Comparison of ENCODE assay signal across 8 mouse cellular contexts in genomic region chr13:34088201-34088649, GRCm38 (mm10). TPM values are rescaled to one million over a fixed set of nuclear protein-coding genes. Genes with fewer than 3 reads are reported as not detected.
DNase-seq lines count a peak whose midpoint lies in the region; ATAC-seq and TF ChIP-seq lines count a peak whose summit lies in the region.
"Not testable (repeated sequence)": the region's sequence is repeated elsewhere in the genome, so short reads cannot be mapped to it uniquely, and the experiment has no call there.

No protein-coding gene starts in this region.

- peak; percentile 73 for DNase-seq in 3T3-L1 (ENCODE audit: low read depth, low spot score)
- not testable (repeated sequence) for DNase-seq in forebrain, embryonic 10.5 days (ENCODE audit: extremely low spot score, low spot score); intestine, embryonic 14.5 days (ENCODE audit: low spot score)

- not testable (repeated sequence) for H3K36me3 ChIP-seq in forebrain, embryonic 10.5 days (replicated peaks); heart, embryonic 15.5 days; intestine, embryonic 14.5 days (ENCODE audit: control insufficient read depth, insufficient read depth, low read length); macrophage (ENCODE audit: inconsistent target); midbrain, embryonic 16.5 days (ENCODE audit: control insufficient read depth, insufficient read depth, low read length); stomach, embryonic 15.5 days

- not testable (repeated sequence) for TF ChIP-seq CTCF in bone marrow macrophage, adult 2 months (IDR thresholded peaks at IDR 0.05; ENCODE audit: low read depth, low read length)

- not testable (repeated sequence) for H3K9ac ChIP-seq in heart, embryonic 15.5 days; intestine, embryonic 14.5 days (ENCODE audit: low read length); stomach, embryonic 15.5 days
- H3K9ac ChIP-seq in midbrain, embryonic 16.5 days (ENCODE audit: low read depth, low read length): peak overlapping the region; percentile 38; the same call in 1 of the 2 replicates

- H3K4me3 ChIP-seq in bone marrow macrophage, adult 2 months (ENCODE audit: insufficient read depth, low read length); forebrain, embryonic 10.5 days; heart, embryonic 15.5 days; intestine, embryonic 14.5 days (ENCODE audit: low read depth, low read length); macrophage (ENCODE audit: inconsistent target); midbrain, embryonic 16.5 days (ENCODE audit: low read depth, low read length); stomach, embryonic 15.5 days (replicated peaks): not testable (repeated sequence)

- TF ChIP-seq POLR2A in bone marrow macrophage, adult 2 months (IDR thresholded peaks at IDR 0.05; ENCODE audit: borderline replicate concordance, low read depth, low read length): not testable (repeated sequence)

- not testable (repeated sequence) for H3K27me3 ChIP-seq in forebrain, embryonic 10.5 days (ENCODE audit: poor library complexity, severe bottlenecking); heart, embryonic 15.5 days; intestine, embryonic 14.5 days (replicated peaks; ENCODE audit: control insufficient read depth, insufficient read depth, low read length); midbrain, embryonic 16.5 days (ENCODE audit: control insufficient read depth, insufficient read depth, low read depth, low read length); stomach, embryonic 15.5 days (replicated peaks)

- 78% methylated on average over 5 of the region's 5 CpGs for WGBS in forebrain, embryonic 10.5 days
- WGBS in heart, embryonic 15.5 days: 54% methylated on average over 5 of the region's 5 CpGs
- 58% methylated on average over 5 of the region's 5 CpGs for whole genome bisulfite sequencing in intestine, embryonic 14.5 days
- WGBS in macrophage (ENCODE audit: missing documents): 27% methylated on average over 2 of the region's 5 CpGs
- 32% methylated on average over 5 of the region's 5 CpGs for WGBS in midbrain, embryonic 16.5 days
- 51% methylated on average over 5 of the region's 5 CpGs for WGBS in stomach, embryonic 15.5 days

- 0 out of 2 replicates have a peak, but pooled peaks have one; percentile 22 for ATAC-seq in heart, embryonic 15.5 days (replicated peaks; ENCODE audit: insufficient number of reproducible peaks, insufficient read depth, low FRiP score, low read depth)
- ATAC-seq in intestine, embryonic 14.5 days (replicated peaks; ENCODE audit: low FRiP score, low TSS enrichment, low read depth); stomach, embryonic 15.5 days (ENCODE audit: insufficient read depth, low FRiP score, low read depth): not testable (repeated sequence)
- ATAC-seq in midbrain, embryonic 16.5 days: peak; percentile 53

- not testable (repeated sequence) for H3K9me3 ChIP-seq in forebrain, embryonic 10.5 days; heart, embryonic 15.5 days (replicated peaks); intestine, embryonic 14.5 days (ENCODE audit: control insufficient read depth, low read length); midbrain, embryonic 16.5 days (replicated peaks; ENCODE audit: control insufficient read depth, low read length, poor library complexity, severe bottlenecking); stomach, embryonic 15.5 days

- not testable (repeated sequence) for H3K4me2 ChIP-seq in heart, embryonic 15.5 days; intestine, embryonic 14.5 days (ENCODE audit: low read length); stomach, embryonic 15.5 days
- peak overlapping the region; percentile 49 for H3K4me2 ChIP-seq in midbrain, embryonic 16.5 days (ENCODE audit: low read length)

- peak overlapping the region; percentile 90 for H3K27ac ChIP-seq in bone marrow macrophage, adult 2 months (ENCODE audit: insufficient read depth, low read depth, low read length)
- peak overlapping the region; percentile 60; the same call in 1 of the 2 replicates for H3K27ac ChIP-seq in forebrain, embryonic 10.5 days
- H3K27ac ChIP-seq in heart, embryonic 15.5 days: not testable (repeated sequence)
- H3K27ac ChIP-seq in intestine, embryonic 14.5 days (ENCODE audit: low read depth): peak overlapping the region; percentile 54
- H3K27ac ChIP-seq in macrophage: peak overlapping the region; percentile 77
- peak overlapping the region; percentile 94 for H3K27ac ChIP-seq in midbrain, embryonic 16.5 days (ENCODE audit: low read length)
- peak overlapping the region; percentile 26; the same call in 1 of the 2 replicates for H3K27ac ChIP-seq in stomach, embryonic 15.5 days

- H3K79me2 ChIP-seq in macrophage (ENCODE audit: inconsistent target): not testable (repeated sequence)

- H3K4me1 ChIP-seq in bone marrow macrophage, adult 2 months (ENCODE audit: control insufficient read depth, insufficient read depth, low read length): peaks cover 29% of the 10 kb centered on the region
- H3K4me1 ChIP-seq in forebrain, embryonic 10.5 days: peaks cover 26% of the 10 kb centered on the region
- peaks cover 15% of the 10 kb centered on the region for H3K4me1 ChIP-seq in heart, embryonic 15.5 days (replicated peaks)
- H3K4me1 ChIP-seq in intestine, embryonic 14.5 days (replicated peaks; ENCODE audit: control insufficient read depth, insufficient read depth, low read length): peaks cover 11% of the 10 kb centered on the region
- H3K4me1 ChIP-seq in midbrain, embryonic 16.5 days (ENCODE audit: control insufficient read depth, insufficient read depth, low read length): peaks cover 30% of the 10 kb centered on the region
- not testable (repeated sequence) for H3K4me1 ChIP-seq in stomach, embryonic 15.5 days

RNA-seq across cellular contexts. Expression of gene Tubb2a, which starts 10.4 kb away (rescaled TPM):
- 77.8 and 92.5 TPM in 2 replicates for polyA plus RNA-seq in bone marrow macrophage, adult 2 months (2012; ENCODE audit: insufficient read depth, insufficient read length, missing spikeins)
- polyA plus RNA-seq in forebrain, embryonic 10.5 days (2016; fragmentation: Nextera tagmentation; extraction: Ambion mirVana): 79.2 and 98.2 TPM in 2 replicates
- 136 and 170 TPM in 2 replicates for polyA plus RNA-seq in heart, embryonic 15.5 days (2015; fragmentation: Nextera tagmentation; extraction: Ambion mirVana)
- 200 and 219 TPM in 2 replicates for polyA plus RNA-seq in intestine, embryonic 14.5 days (2014; fragmentation: Nextera tagmentation; extraction: Ambion mirVana)
- 100 to 1,000 TPM in 13 of 26 experiments, 10 to 100 TPM in 13; 16.0 to 287 (median 102) TPM for total RNA-seq in macrophage (2018; cell fraction: chromatin; rRNA removed)
- 100 to 1,000 TPM; 194 to 451 (median 311) TPM for total RNA-seq in macrophage (2018; cell fraction: cytosol; rRNA removed)
- total RNA-seq in macrophage (2018; cell fraction: nucleus; rRNA removed): 100 to 1,000 TPM in 22 of 26 experiments, 10 to 100 TPM in 4; 66.3 to 379 (median 177) TPM
- 162 to 260 TPM (median 170 TPM) in 3 replicates for polyA plus RNA-seq in macrophage (2018)
- polyA plus RNA-seq in midbrain, embryonic 16.5 days (2015; fragmentation: Nextera tagmentation; extraction: Ambion mirVana): 3,297 and 3,828 TPM in 2 replicates
- polyA plus RNA-seq in stomach, embryonic 15.5 days (2015; fragmentation: Nextera tagmentation; extraction: Ambion mirVana): 182 and 192 TPM in 2 replicates

RNA-seq across cellular contexts. Expression of gene Tubb2b, which starts 42.0 kb away (rescaled TPM):
- 0.60 and 0.94 TPM in 2 replicates for polyA plus RNA-seq in bone marrow macrophage, adult 2 months (2012; ENCODE audit: insufficient read depth, insufficient read length, missing spikeins)
- polyA plus RNA-seq in forebrain, embryonic 10.5 days (2016; fragmentation: Nextera tagmentation; extraction: Ambion mirVana): 137 and 151 TPM in 2 replicates
- 36.0 and 42.3 TPM in 2 replicates for polyA plus RNA-seq in heart, embryonic 15.5 days (2015; fragmentation: Nextera tagmentation; extraction: Ambion mirVana)
- polyA plus RNA-seq in intestine, embryonic 14.5 days (2014; fragmentation: Nextera tagmentation; extraction: Ambion mirVana): 35.5 and 41.5 TPM in 2 replicates
- total RNA-seq in macrophage (2018; cell fraction: chromatin; rRNA removed): 10 to 100 TPM in 1 of 26 experiments, 1 to 10 TPM in 9, under 1 TPM in 10, not detected in 6; 0.48 to 13.3 (median 1.0) TPM
- 1 to 10 TPM; 1.9 to 9.9 (median 4.5) TPM for total RNA-seq in macrophage (2018; cell fraction: cytosol; rRNA removed)
- total RNA-seq in macrophage (2018; cell fraction: nucleus; rRNA removed): 1 to 10 TPM in 21 of 26 experiments, under 1 TPM in 4, not detected in 1; 0.55 to 5.1 (median 1.6) TPM
- polyA plus RNA-seq in macrophage (2018): 3.6 to 6.5 TPM (median 5.1 TPM) in 3 replicates
- polyA plus RNA-seq in midbrain, embryonic 16.5 days (2015; fragmentation: Nextera tagmentation; extraction: Ambion mirVana): 1,230 and 1,315 TPM in 2 replicates
- 30.4 and 31.3 TPM in 2 replicates for polyA plus RNA-seq in stomach, embryonic 15.5 days (2015; fragmentation: Nextera tagmentation; extraction: Ambion mirVana)

RNA-seq across cellular contexts. Expression of gene Bphl, which starts 50.8 kb away (rescaled TPM):
- 44.5 and 48.4 TPM in 2 replicates for polyA plus RNA-seq in bone marrow macrophage, adult 2 months (2012; ENCODE audit: insufficient read depth, insufficient read length, missing spikeins)
- polyA plus RNA-seq in forebrain, embryonic 10.5 days (2016; fragmentation: Nextera tagmentation; extraction: Ambion mirVana): 33.6 and 35.1 TPM in 2 replicates
- polyA plus RNA-seq in heart, embryonic 15.5 days (2015; fragmentation: Nextera tagmentation; extraction: Ambion mirVana): 46.4 and 51.8 TPM in 2 replicates
- 40.4 TPM in 2 replicates for polyA plus RNA-seq in intestine, embryonic 14.5 days (2014; fragmentation: Nextera tagmentation; extraction: Ambion mirVana)
- total RNA-seq in macrophage (2018; cell fraction: chromatin; rRNA removed): 10 to 100 TPM in 14 of 26 experiments, 1 to 10 TPM in 12; 1.7 to 20.9 (median 12.3) TPM
- total RNA-seq in macrophage (2018; cell fraction: cytosol; rRNA removed): 10 to 100 TPM; 16.3 to 36.8 (median 24.4) TPM
- 10 to 100 TPM in 16 of 26 experiments, 1 to 10 TPM in 10; 4.0 to 30.8 (median 11.6) TPM for total RNA-seq in macrophage (2018; cell fraction: nucleus; rRNA removed)
- polyA plus RNA-seq in macrophage (2018): 16.8 to 29.1 TPM (median 24.2 TPM) in 3 replicates
- 39.2 and 45.1 TPM in 2 replicates for polyA plus RNA-seq in midbrain, embryonic 16.5 days (2015; fragmentation: Nextera tagmentation; extraction: Ambion mirVana)
- polyA plus RNA-seq in stomach, embryonic 15.5 days (2015; fragmentation: Nextera tagmentation; extraction: Ambion mirVana): 43.7 and 49.6 TPM in 2 replicates

Comparison
In these comparisons a context has a peak if more than half of its experiments do, and no peak if none do; other contexts are left out.
1. RNA of gene Tubb2a, which starts 10.4 kb away (polyA plus RNA-seq): 3,297 to 3,828 TPM in midbrain, embryonic 16.5 days; 200 to 219 TPM in intestine, embryonic 14.5 days, 182 to 192 TPM in stomach, embryonic 15.5 days, 162 to 260 TPM in macrophage, 136 to 170 TPM in heart, embryonic 15.5 days, 79.2 to 98.2 TPM in forebrain, embryonic 10.5 days and 77.8 to 92.5 TPM in bone marrow macrophage, adult 2 months; every median in the first group is over 10 times any median in the second.